Mouse (Mus musculus) forelimb bud, embryonic 11.5 days (tissue): Measurements from ENCODE around the gene Fnip1.
"Not testable (repeated sequence)": the region's sequence is repeated elsewhere in the genome, so short reads cannot be mapped to it uniquely, and the experiment has no call there.

Source experiments
- DNase-seq: peaks from one replicate; pipeline ENCODE4 v3.0.0-alpha.2; 2012; ENCODE audit warnings: low read depth, low spot score

Gene Fnip1

GRCm38 (mm10) chr11:54437823-54438337 is at the start of gene Fnip1:
Fnip1 (plus strand) TSS chr11:54438199.
- peak; percentile 89 for DNase-seq

GRCm38 (mm10) chr11:54390386-54390785 is 47.6 kb upstream of the Fnip1 start:
- no peak for DNase-seq

GRCm38 (mm10) chr11:54391326-54391725 is 46.7 kb upstream of the Fnip1 start:
- no peak for DNase-seq

- DNase-seq = no peak
These were observed 41.3 kb upstream of the Fnip1 start for GRCm38 (mm10) chr11:54396686-54397085.

GRCm38 (mm10) chr11:54398058-54398457 is 39.9 kb upstream of the Fnip1 start:
- no peak for DNase-seq

GRCm38 (mm10) chr11:54400803-54401202 is 37.2 kb upstream of the Fnip1 start:
- not testable (repeated sequence) for DNase-seq

GRCm38 (mm10) chr11:54404885-54405284 is 33.1 kb upstream of the Fnip1 start:
- no peak for DNase-seq

GRCm38 (mm10) chr11:54406930-54407546 is 31.0 kb upstream of the Fnip1 start:
- no peak for DNase-seq

- DNase-seq = no peak
These were observed 27.4 kb upstream of the Fnip1 start for GRCm38 (mm10) chr11:54410612-54411011.

- no peak for DNase-seq
These were observed 25.0 kb upstream of the Fnip1 start for GRCm38 (mm10) chr11:54413017-54413416.

GRCm38 (mm10) chr11:54423007-54423406 is 15.0 kb upstream of the Fnip1 start:
- DNase-seq = no peak

GRCm38 (mm10) chr11:54426267-54426666 is 11.7 kb upstream of the Fnip1 start:
- DNase-seq = no peak

- DNase-seq = no peak
These were observed 10.9 kb upstream of the Fnip1 start for GRCm38 (mm10) chr11:54427138-54427537.

GRCm38 (mm10) chr11:54427695-54428352 is 10.2 kb upstream of the Fnip1 start:
- DNase-seq = no peak

GRCm38 (mm10) chr11:54429224-54429623 is 8.8 kb upstream of the Fnip1 start:
- peak; percentile 51 for DNase-seq

- DNase-seq = no peak
These were observed 2.2 kb upstream of the Fnip1 start for GRCm38 (mm10) chr11:54435797-54436196.

- DNase-seq = no peak
These were observed 633 bp upstream of the Fnip1 start for GRCm38 (mm10) chr11:54437310-54437822.

GRCm38 (mm10) chr11:54438366-54438781 is 375 bp downstream of the Fnip1 start:
- DNase-seq = peak; percentile 53

- no peak for DNase-seq
These were observed 1.1 kb downstream of the Fnip1 start for GRCm38 (mm10) chr11:54438991-54439690.

GRCm38 (mm10) chr11:54439691-54440029 is 1.7 kb downstream of the Fnip1 start:
- DNase-seq = no peak

- DNase-seq = not testable (repeated sequence)
These were observed 12.8 kb downstream of the Fnip1 start for GRCm38 (mm10) chr11:54450757-54451156.

- no peak for DNase-seq
These were observed 16.5 kb downstream of the Fnip1 start for GRCm38 (mm10) chr11:54454516-54454915.
